Mouse (Mus musculus): Measurements from ENCODE around the gene Fbxo2.

- TF ChIP-seq CTCF (IDR thresholded peaks at IDR 0.05; ENCODE audit: low read depth, low read length) = no peak
- no peak for TF ChIP-seq POLR2A (IDR thresholded peaks at IDR 0.05; ENCODE audit: extremely low read depth, insufficient read depth, low read length)
Measured at GRCm38 (mm10) chr4:148143721-148144120, 16.7 kb upstream of the Fbxo2 start.
